Mouse (Mus musculus) gastrocnemius, adult 2 months (tissue): Measurements from ENCODE around the gene Amigo1. TPM values are rescaled to one million over a fixed set of nuclear protein-coding genes. Genes with fewer than 3 reads are reported as not detected.

Source experiments
- DNase-seq: peaks from one replicate; pipeline ENCODE4 v3.0.0; 2022
- H3K27ac ChIP-seq: fragments of 200-600 bp; 2 replicates; pipeline ENCODE4 v1.8.1; 2022; ENCODE audit warnings: mild to moderate bottlenecking
- H3K4me3 ChIP-seq: fragments of 200-600 bp; 2 replicates; pipeline ENCODE4 v1.8.1; 2022; ENCODE audit warnings: mild to moderate bottlenecking, moderate library complexity
- CTCF ChIP-seq: fragments of 200-600 bp; IDR thresholded peaks from 2 replicates; pipeline ENCODE4 v1.8.1; 2022; ENCODE audit warnings: antibody characterized with exemption, mild to moderate bottlenecking, moderate library complexity
- intact Hi-C: fragments of 180-260 bp; cut with DNase I; formaldehyde crosslinking; loops from one replicate; pipeline ENCODE4 v1.15.1; 2025
- total RNA-seq, 2 experiments: library from RNA; stranded (reverse); gene quantifications; 2 replicates each; pipeline ENCODE4 v1.2.3; 2021

Amigo1 gene
- total RNA-seq, 2 experiments from 2014 or later = 21.6 to 28.3 TPM

DNA sequence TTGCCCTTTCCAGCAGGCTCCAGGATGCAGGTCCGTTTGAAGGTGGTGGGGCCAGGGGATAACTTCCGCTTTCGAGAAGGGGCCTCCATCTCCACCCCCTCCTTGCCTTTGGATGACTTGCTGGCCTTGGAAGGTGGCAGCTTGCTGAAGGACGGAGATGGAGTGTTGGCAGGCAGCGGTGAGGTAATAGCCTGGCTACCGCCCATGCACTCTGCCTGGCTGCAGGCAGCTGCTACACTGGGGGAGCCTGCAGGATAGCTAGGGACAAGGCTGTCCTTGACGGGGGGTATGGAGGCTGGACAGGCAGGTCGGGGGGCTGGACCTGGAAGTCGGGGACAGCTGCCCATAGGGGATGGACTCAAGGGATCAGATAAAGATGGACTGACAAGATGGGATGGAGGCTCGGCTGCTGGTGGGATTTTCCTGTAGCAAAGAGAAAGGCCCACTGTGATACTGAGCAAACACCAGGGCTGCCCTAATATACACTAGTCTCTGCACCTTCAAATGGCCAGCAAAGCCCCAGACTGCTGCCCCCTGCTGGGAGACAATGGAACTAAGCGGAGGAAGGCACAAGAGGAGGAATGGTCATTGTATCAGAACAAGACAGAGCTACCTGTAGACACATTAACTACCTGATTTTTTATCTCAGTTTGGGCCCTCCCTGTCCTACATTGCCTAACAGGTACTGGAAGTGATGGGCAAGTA is 17.6 kb downstream of the Amigo1 start:
- Histone ChIP-seq H3K27ac (peak overlapping the region; percentile 59), H3K4me3 (peak overlapping the region; percentile 6; the same call in 1 of the 2 replicates)
- TF ChIP-seq CTCF = peak; percentile 93
- DNase-seq = peak; percentile 85
- intact Hi-C loops = loop anchor here (1.0 kb wide), 1 partner anchor 38 kb away; no protein-coding TSS in a partner anchor

DNA sequence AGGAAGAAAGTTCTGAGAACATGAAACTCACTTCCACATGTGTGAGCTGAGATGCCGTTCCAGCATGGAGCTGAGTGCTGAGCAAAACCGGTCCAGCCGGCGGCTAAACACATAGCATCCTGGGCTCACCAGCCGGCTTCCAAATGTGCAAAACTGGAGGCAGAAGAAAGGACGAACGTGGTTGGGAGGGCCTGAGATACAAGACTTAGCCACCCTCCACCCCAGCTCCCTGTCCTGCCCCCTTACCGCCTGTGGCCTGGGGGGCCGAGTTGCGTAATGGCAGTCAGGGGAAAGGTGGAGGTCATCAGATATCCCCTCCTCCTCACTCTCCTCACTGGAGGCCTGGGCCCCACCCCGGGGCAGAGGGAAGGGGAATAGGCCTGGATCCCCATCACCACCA is 18.3 kb downstream of the Amigo1 start:
- intact Hi-C loops = no loop called here
- DNase-seq = no peak
- H3K4me3 ChIP-seq = no peak overlapping the region
- 0 out of 2 replicates have a peak overlapping the region, but pooled peaks have one; percentile 7 for H3K27ac ChIP-seq
- TF ChIP-seq CTCF = no peak

DNA sequence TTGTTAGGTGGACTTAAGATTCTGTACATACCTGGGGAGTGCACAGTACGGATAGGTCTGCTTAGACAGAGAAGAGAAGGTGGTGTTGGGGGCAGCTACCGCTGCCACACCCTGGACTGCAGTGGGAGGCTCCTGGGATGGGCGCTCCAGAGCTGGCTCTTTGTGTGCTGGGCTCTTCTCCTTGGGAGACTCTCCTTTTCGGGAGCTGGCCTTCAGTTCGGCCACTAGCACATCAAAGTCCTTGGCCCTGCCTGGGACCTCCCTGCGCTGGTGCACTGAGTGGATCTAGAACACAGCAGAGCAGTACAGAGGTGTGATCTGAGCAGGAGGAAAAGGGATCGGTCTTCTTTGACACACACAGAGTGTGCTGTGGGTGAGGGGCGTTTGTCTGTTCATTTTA is 19.5 kb downstream of the Amigo1 start:
- Histone ChIP-seq H3K4me3 (no peak overlapping the region), H3K27ac (no peak overlapping the region)
- DNase-seq = no peak
- intact Hi-C loops = no loop called here
- no peak for TF ChIP-seq CTCF

DNA sequence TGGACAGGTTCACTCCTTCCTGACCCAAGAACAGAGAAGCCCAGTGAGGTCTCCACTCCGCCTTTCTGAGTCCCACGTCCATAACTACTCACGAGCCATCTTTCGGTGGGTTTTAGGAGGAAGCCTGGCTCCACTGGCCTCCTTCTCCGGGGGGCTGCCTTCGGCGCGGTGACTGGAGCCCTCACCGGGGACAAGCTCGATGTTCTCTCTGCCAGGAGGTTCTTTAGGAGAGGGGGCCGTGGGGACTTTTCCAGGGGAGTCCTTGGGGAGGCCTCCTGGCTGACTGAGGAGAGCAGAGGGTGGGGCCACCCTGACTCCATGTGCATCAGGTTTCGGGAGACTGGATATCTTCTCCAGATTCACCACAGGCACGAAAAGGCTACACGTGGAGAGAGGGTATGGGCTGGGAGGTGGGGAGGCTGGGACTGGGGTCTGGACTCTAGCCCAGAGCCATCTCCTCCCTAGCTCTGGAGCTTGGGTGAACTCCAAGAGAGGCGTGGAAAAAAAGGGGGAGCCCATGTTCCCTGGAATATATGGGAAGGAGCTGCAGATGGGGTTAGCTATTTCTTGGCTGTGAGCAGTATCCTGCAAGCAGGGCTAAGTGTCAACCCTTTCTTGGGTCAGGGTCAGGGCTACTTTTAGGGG is 20.7 kb downstream of the Amigo1 start:
- no peak for DNase-seq
- no peak for TF ChIP-seq CTCF
- intact Hi-C loops = no loop called here
- H3K27ac ChIP-seq = peak overlapping the region; percentile 8; the same call in 1 of the 2 replicates
- H3K4me3 ChIP-seq = no peak overlapping the region

DNA sequence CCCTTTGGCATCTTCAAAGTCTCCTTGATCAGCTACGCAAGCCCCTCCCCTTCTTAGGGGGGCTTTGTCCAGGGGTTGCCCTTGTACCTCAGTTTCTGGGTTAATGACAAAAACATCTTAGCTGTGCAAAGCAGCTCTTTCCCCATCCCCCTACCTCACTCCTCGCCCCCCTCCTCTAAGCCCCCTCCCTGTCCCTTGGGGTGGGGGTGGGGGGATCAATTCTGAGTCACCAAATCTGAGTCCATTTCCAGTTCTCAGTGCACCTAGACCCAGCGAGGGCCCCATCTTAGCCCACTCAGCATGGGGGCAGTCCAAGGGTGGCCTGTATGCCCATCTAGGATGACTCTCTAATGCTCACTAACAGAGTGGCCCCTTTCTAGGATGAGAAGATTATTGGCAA is 22.9 kb downstream of the Amigo1 start:
- H3K27ac ChIP-seq = no peak overlapping the region
- TF ChIP-seq CTCF = no peak
- DNase-seq = no peak
- intact Hi-C loops = no loop called here
- H3K4me3 ChIP-seq = peak overlapping the region; percentile 92

DNA sequence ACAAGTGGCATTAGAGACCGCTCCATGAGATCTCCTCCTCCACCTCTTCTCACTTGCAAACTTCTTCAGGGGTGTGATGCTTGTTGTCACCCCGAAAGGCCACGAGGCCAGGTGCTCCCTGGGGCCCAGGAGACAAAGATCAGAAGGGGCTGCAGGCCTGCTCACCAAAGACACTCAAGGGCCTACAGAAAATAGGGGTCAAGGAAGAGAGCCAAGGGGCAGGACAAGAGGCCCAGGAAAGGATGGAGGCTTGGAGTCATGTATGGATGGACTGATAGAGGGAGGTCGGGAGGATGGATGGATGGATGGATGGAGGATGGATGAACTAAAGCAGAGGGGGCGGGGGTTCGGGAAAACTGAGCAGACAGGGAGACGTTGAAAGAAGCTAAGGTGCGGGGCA is 23.4 kb downstream of the Amigo1 start:
- no peak for TF ChIP-seq CTCF
- intact Hi-C loops = no loop called here
- Histone ChIP-seq H3K27ac (peak overlapping the region; percentile 97), H3K4me3 (peak overlapping the region; percentile 92)
- no peak for DNase-seq

DNA sequence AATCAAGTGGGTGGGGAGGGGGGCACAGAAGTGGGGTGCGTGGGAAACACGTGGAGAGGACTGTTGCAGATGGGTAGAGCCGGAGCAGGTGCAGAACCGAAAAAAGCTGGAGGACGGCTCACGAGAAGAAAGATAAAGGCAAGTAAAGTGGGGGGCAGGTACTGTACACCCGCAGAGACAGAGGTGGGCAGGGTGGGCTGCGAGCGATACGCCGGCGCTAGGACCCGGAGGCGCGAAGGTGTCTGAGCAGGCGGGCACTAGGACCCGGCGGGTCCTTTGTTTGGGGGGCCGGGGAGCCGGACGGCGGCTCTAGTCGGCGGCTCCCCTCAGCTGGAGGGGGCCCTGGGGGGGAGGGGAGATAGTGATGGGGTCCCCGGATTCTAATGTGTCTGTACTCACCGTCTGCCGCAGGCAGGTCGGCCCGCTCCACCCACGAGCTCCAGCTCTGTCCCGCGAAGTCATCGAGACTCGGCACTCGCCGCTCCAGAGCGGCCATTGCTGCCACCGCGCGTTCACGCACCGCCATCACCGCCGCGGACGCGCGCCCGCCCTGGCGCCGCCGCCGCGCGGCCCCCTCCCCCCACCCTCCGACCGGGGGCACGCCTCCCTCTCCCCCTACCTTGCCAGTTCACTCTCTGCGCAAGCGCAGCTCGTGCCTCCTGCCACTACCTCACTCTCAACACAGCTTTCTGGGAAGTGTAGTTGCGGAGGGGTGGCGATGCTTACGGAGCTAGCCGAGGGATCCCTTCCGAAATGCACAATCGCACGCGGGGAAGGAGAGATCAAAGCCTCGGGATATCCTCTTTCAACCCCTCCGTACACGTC is 24.0 kb downstream of the Amigo1 start:
- Histone ChIP-seq H3K4me3 (peak overlapping the region; percentile 92), H3K27ac (peak overlapping the region; percentile 97)
- peak; percentile 96 for DNase-seq
- intact Hi-C loops = no loop called here
- 0 out of 2 replicates have a peak, but pooled peaks have one; percentile 20 for TF ChIP-seq CTCF

DNA sequence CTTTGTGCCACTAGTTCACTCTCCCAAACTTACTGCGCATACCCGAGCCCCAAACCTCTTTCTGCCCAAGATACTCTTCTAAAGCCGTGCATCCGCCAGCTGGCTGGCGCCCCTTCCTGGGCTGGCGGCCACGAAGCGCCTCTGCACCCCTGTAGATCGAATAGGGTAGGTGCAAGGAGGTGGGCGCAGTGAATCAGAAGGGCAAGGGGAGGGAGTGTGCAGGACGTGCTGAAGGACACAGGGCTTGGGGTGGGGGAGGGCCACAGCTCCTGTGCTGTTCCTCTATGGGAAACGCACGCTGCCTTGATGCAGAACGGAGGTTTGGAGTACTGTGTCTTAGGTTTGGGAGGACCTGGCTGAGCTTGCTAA is 24.6 kb downstream of the Amigo1 start, which contains the start of gene Atxn7l2:
Atxn7l2 (minus strand) TSS at position 164 of the 369 bp plus-strand sequence.
- DNase-seq = peak; percentile 85
- intact Hi-C loops = no loop called here
- peak; percentile 23; the same call in 1 of the 2 replicates for TF ChIP-seq CTCF
- peak within 1 kb of the TSS; percentile 92 for H3K4me3 ChIP-seq
- H3K27ac ChIP-seq = peak within 1 kb of the TSS; percentile 97

DNA sequence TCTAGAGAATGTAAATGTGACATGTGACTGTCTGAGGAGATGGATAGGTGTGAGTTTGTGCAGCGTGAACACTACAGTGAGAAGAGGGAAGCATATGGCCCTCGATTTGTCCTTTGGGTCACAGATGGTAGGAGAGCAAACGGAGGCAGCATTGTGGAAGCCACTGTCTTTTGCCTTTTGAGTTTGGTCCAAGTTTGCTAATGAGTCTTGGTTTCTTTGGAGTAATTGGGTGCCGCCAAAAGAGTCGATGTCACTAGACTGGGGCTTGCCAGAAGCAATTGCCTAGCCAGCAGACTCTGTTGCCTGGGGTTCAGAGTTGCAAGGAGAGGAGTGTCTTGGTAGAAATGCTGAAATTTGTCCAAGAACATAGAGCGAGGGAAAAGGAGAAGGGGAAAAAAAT is 25.7 kb downstream of the Amigo1 start:
- peak overlapping the region; percentile 92; the same call in 1 of the 2 replicates for H3K4me3 ChIP-seq
- DNase-seq = no peak
- intact Hi-C loops = no loop called here
- no peak for TF ChIP-seq CTCF
- H3K27ac ChIP-seq = peak overlapping the region; percentile 97

DNA sequence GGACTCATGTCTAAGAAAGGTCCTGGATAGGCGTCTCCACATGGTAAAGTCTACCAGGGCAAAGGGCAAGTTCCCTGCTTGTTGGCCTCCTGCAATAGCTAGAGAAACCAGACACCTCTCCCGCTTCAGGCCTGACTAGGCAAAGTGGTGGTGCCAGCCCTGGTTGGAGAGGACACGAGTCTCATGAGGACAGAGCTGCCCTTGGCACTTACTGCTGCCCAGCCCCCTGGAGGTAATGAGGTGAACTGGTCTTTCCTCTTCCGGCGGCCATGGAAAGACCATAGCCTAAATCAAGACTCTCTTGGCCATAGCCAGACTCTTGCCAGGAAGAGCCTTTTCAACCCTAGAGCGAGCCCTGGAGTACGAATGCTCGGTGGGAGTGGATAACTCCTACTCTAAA is 26.3 kb downstream of the Amigo1 start:
- TF ChIP-seq CTCF = peak; percentile 68
- H3K27ac ChIP-seq = peak overlapping the region; percentile 97
- intact Hi-C loops = no loop called here
- peak; percentile 93 for DNase-seq
- no peak overlapping the region for H3K4me3 ChIP-seq

DNA sequence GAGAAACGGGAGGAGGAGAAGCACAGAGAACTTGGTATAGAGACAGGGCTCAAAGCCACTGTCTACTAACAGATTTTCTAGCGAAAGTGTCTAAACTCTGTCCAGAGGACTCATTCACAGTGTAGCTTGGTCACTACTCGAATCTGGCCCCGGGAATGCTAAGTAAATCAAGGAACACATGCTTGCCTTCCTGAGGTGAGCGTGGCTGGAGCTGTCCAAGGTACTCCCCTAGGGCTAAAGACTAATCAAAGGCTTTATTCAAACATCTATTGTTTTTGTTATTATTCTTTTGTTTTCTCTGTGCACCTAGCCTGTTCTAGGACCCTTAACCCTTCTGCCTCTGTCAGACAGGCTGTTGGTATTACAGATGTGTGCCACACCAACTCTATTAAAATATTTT is 28.6 kb downstream of the Amigo1 start:
- Histone ChIP-seq H3K27ac (peak overlapping the region; percentile 8; the same call in 1 of the 2 replicates), H3K4me3 (no peak overlapping the region)
- no peak for DNase-seq
- intact Hi-C loops = no loop called here
- no peak for TF ChIP-seq CTCF

DNA sequence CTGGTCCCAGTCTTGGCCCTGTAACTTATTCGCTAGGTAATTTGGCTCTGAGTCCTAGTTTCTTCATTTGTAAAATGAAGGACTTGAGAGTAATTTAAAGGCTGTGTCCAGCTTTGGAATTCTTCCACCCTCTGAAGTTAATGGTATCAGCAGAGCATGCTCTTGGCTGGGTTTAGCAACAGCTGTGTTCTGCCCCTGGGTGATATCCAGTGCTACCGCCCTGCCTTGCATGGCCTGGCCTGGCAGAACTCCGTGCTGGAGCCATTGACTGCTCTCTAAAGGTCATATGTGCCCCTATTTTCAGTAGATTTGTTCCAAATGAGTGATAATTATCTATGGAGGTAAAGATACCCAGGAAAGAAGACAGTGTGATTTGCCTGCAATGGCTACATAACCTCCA is 34.5 kb downstream of the Amigo1 start:
- peak overlapping the region; percentile 85 for H3K4me3 ChIP-seq
- intact Hi-C loops = no loop called here
- H3K27ac ChIP-seq = peak overlapping the region; percentile 99
- no peak for TF ChIP-seq CTCF
- peak; percentile 86 for DNase-seq
